Mouse (Mus musculus): Measurements from ENCODE around the gene Mblac2.

DNA sequence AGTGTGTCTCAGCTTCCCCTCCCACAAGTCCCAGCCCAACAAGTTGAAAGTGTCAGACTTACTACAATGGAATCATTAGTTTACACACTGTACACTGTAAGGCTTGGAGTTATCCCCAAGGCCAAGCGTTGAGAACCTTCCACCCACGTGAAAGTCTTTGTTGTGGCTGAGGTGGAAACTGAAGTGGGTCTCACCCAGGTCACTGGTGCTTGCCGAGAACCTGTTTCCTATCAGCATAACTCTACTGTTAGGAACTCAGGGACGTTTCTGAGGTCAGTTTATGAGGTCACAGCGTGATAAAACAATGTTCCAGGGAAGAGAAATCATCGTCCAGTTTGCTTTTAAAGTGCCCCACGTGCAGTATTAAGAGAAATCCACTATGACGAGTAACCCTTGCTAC lies 35.8 kb upstream of the Mblac2 start:
- TF ChIP-seq CTCF (conservative IDR thresholded peaks at IDR 0.05; ENCODE audit: insufficient read depth, insufficient read length, low read depth, low read length) = no peak
- TF ChIP-seq POLR2A (IDR thresholded peaks at IDR 0.05; ENCODE audit: low read depth, low read length) = no peak
